Mouse (Mus musculus): Measurements from ENCODE around the gene Zbtb17.

The Zbtb17 gene

GRCm38 (mm10) chr4:141444451-141445327 is at the start of gene Zbtb17:
Zbtb17 (plus strand) TSS chr4:141444654.
- peak; percentile 84 for ATAC-seq (ENCODE audit: insufficient number of reproducible peaks, low FRiP score, low TSS enrichment)

DNA sequence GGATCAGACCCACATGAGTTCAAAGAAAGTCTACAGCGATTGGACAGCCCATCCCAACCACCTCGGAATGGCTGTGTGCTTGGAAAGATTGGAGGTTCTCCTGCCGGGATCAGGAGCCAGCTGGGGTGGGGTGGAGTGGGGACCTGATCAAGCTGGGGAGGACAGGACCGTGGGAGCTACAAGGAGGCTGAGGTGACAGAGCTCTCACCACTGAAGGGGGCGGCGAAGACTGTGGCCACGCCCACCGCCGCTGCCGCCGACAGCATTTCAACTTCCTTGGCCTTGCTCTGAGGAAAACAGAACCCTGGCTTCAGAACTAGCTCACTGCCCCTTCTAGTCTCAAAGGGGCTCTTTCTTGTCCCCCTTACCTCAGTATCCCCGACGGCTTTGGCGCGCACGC is 49.7 kb upstream of the Zbtb17 start:
- ATAC-seq (ENCODE audit: insufficient number of reproducible peaks, low FRiP score, low TSS enrichment): no peak

DNA sequence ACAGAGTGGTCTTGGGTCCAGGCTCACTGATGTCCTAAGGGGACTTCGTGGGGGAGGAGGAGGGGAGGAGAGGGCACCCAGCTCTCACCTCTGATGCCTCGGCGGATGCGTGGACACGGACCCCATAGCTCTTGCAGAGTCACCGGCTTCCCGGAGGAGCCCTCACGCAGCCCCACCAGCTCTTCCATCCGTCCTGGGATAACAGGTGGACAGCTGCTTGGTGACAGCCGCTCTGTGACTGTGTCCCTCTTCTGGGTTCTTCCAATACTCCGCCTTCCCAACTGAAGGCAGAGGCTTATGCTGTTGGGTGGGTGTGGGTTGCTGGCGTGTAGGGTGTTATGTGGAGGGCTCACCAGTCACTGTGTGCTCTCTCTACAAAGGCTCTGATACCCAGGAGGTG is 46.6 kb upstream of the Zbtb17 start:
- no peak for ATAC-seq (ENCODE audit: insufficient number of reproducible peaks, low FRiP score, low TSS enrichment)

DNA sequence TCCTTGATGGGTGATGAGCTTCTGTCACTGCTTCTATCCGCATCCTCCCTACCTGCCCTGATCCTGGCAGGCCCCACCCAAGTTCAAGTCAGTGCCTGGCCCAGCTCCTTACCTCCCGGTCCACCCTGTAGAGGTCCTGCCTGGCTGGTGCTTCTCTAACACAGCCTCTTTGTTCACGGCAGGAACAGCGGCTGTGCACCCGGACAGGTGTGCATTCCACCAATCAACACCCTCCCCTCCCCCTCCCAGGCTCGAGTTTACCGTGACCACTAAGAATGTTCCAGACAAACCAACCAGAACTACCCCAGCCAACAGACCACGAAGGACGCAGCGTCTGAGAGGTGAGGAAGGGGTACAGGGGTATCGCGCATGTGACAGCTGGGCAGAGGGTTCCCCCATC is 45.9 kb upstream of the Zbtb17 start, which contains the start of gene Clcnka:
Gene Clcnka, minus strand, starts transcription at position 180 of the 400 bp plus-strand sequence.
- ATAC-seq (ENCODE audit: insufficient number of reproducible peaks, low FRiP score, low TSS enrichment): no peak

DNA sequence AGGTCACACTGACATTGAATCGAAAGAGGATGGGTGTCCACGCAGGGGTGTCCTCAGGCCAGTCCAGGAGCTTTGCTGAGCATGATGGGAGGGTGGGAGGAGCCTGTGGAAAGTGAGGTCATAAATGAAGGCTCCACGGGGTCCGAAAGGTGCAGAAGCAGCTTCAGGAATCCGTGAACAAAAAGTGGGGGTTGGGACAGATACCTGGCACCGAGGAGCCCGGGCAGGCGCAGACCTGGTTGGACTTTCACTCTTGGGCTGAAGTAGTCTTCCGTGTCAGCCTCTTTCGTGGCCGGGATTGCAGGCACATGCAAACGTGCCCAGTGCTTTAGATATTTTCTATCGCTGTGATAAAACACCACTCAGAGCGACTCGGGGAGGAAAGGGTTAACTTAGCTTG is 44.3 kb upstream of the Zbtb17 start:
- no peak for ATAC-seq (ENCODE audit: insufficient number of reproducible peaks, low FRiP score, low TSS enrichment)

- ATAC-seq (ENCODE audit: insufficient number of reproducible peaks, low FRiP score, low TSS enrichment): 0 out of 2 replicates have a peak, but pooled peaks have one; percentile 49
Measured at GRCm38 (mm10) chr4:141404518-141405313, 39.7 kb upstream of the Zbtb17 start.

DNA sequence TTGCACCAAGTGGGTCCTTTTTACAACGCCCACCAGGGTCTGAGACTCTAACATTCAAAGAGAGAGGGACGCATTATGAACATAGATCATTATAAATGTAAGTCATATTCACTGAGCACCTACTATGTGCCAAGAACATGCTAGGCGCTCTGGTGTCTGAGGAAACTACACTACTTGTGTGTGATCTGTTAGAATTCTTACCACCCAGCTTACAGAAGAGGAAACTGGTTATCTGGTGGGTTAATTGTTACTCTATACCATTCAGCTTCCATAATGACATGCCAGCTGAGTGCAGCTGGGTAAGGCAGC is 39.2 kb upstream of the Zbtb17 start:
- no peak for ATAC-seq (ENCODE audit: insufficient number of reproducible peaks, low FRiP score, low TSS enrichment)

DNA sequence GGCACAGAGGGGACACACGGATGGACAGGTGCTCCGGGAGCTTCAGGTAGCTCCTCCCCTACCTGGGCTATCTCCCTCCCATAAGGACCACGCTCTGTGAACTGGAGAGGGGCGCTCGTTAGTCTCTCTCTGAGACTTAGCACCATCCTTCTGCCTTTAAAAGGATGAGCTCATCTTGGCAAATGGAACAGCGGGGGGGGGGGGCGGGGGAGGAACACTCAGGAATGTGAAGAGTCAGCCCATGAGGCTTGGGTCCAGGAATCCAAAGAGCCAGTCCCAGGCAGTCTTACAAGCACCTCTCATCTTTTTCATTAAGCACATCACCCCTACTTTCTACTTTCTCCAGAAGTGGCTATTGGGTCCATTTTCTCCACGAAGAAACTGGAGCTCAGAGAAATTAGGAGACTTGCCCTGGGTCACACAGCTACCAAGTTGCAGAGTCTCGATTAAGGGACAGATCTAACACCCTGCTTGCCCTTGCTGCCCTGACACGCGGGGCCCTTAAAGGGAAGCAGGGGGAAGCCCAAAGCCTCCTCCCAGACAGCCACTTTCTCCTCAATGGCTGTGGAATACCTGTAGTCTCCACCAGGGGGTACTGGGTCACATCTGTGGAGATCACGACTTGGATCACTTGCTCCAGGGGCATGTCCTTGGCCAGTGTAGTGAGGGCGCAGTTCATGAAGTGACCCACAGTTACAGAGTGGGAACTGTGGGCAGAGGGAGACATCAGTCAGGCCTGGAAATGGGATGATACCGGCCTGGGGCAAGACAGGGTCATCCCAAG is 37.7 kb upstream of the Zbtb17 start:
- no peak for ATAC-seq (ENCODE audit: insufficient number of reproducible peaks, low FRiP score, low TSS enrichment)

GRCm38 (mm10) chr4:141408577-141408976 is 35.9 kb upstream of the Zbtb17 start:
- ATAC-seq (ENCODE audit: insufficient number of reproducible peaks, low FRiP score, low TSS enrichment): no peak

DNA sequence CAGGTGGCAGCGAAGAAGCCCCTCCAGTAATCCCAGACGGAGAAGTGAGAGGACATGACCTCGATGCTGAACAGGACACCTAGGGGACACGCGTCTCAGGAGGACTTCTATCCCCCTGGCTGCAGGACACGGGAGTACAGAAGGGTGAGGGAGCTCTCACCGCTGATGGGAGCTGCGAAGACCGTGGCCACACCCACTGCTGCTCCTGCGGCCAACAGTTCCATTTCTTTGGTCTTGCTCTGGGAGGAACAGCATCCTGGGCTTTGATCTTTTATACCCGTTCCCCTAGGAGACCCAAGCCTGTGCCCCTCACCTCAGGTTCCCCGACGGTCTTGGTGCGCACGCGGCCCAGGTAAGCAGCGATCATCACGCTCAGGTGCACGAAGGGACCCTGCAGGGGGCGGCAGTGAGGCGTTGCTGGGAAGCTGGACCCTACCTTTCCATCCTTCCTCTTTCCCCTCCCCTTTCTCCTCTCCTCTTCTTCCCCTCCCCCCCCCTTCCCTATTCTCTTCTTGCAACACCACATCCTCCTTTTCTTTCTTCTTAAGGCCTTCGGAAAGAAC is 32.9 kb upstream of the Zbtb17 start:
- ATAC-seq (ENCODE audit: insufficient number of reproducible peaks, low FRiP score, low TSS enrichment): no peak

DNA sequence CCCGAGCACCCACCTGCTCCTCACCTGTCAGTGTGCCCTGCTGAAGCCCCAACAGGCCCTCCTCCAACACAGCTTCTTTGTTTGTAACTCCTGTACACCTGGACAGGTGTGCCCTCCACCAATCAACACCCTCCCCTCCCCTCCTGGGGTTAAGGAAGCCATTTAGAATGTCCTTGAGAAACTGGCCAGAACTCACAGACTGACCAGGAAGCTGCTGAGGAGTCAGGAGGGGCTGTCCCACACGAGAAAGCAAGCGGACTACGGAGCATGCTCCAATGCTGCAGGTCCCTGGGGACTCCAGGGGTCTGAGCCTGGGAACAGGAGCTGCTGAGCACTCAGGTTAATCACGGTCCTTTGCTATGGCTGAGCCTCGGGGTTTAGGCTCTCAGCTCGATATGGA is 28.5 kb upstream of the Zbtb17 start, which contains the start of gene Clcnkb:
Gene Clcnkb, minus strand, starts transcription at position 91 of the 400 bp plus-strand sequence.
- ATAC-seq (ENCODE audit: insufficient number of reproducible peaks, low FRiP score, low TSS enrichment): no peak

DNA sequence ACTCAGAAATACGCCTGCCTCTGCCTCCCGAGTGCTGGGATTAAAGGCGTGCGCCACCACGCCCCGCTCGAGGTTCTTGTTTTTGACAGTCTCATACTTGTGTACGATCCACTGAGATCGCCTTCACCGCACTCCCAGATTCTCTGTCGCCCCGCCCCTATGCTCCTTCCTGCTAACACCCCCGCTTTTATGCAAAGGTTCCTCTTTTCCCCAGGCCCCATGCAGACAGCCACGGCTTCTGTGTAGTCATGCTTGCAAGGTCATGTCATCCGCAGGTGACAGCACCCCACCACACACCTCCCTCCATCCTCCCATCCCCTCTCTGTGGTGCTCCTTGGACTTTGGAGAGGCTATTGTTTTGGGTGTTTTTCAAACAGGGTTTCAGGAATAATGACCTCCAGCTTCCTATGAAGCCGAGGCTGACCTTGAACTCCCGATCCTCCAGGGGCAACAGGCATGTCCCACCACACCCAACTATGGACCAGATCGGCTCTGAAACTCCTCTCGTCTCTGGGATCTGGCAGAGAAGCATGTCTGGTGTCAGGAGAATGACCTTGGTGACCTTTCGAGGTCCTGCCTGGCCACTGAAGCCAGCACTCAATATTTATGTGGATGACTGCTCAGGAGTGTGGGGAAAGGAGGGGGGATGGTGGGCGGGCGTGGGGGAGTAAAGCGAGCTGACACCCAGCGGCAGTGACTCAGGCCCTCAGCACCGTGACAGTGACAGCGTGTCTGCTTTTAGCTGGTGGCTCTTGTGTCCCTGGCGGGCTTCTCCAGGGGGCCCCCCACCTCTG is 24.9 kb upstream of the Zbtb17 start:
- no peak for ATAC-seq (ENCODE audit: insufficient number of reproducible peaks, low FRiP score, low TSS enrichment)

- no peak for ATAC-seq (ENCODE audit: insufficient number of reproducible peaks, low FRiP score, low TSS enrichment)
Measured at GRCm38 (mm10) chr4:141420192-141420829, 24.1 kb upstream of the Zbtb17 start, which contains the start of gene Hspb7. Hspb7 (plus strand) TSS chr4:141420779.

DNA sequence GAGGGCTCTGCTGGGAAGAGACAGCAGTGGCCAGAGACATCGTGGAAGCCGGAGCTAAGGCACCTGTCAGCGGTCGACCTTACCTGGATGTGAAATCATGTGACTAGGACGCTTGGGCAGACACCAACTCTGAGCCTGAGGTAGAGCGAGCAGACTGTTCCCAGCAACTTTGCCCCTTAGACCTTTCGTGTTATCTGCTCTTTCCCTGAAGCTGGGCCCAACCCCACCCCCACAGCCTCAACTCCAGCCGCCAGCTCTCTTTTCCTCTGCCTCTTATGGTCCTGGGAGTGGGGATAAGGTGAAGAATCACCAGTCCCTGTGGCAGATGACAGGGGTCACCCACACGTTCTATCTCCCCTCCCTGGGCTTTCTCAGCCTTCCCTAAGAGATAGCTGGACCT is 23.6 kb upstream of the Zbtb17 start:
- ATAC-seq (ENCODE audit: insufficient number of reproducible peaks, low FRiP score, low TSS enrichment): no peak

- no peak for ATAC-seq (ENCODE audit: insufficient number of reproducible peaks, low FRiP score, low TSS enrichment)
Measured at GRCm38 (mm10) chr4:141421423-141421822, 23.0 kb upstream of the Zbtb17 start.

DNA sequence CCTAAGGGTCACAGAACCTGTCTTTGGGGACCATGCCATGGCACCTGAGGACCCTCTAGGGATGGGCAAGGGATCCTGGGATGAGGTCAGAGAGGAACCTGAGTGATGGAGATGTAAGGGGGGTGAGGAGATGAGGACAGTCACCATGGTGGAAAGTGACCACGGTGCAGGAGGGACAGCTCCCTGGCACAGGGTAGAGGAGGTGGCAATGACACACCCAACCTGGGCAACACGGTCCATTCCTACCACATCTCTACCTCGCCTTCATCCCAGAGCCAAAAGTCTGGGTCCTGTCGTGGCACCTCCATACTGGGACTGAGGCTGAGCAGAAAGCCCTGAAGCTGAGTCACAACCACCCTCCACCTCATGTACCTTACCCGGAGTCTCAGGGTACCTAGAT is 21.6 kb upstream of the Zbtb17 start:
- no peak for ATAC-seq (ENCODE audit: insufficient number of reproducible peaks, low FRiP score, low TSS enrichment)

DNA sequence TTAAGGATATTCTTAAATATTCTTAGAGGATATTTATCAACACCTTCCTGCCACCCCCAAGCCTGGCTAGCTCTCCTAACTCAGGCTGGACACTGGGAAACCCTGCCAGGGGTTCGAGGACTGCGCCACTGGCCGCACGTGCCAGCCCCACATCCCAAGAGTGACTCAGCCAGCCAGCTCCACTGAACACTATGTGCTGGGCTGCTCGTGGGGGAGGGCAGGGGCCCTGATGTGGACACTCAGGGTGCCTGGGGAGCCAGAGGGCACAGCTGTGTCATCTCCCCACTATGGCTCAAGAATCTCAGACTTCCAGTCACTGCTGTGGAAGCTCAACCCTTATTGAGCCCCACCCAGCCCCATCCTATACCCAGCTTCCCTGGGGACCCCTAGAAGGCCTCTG is 21.2 kb upstream of the Zbtb17 start:
- no peak for ATAC-seq (ENCODE audit: insufficient number of reproducible peaks, low FRiP score, low TSS enrichment)

GRCm38 (mm10) chr4:141423691-141424431 is 20.6 kb upstream of the Zbtb17 start:
- no peak for ATAC-seq (ENCODE audit: insufficient number of reproducible peaks, low FRiP score, low TSS enrichment)

Data from cerebellum, adult (tissue).